Mouse (Mus musculus): ENCODE results near the gene Saxo1. TPM values are rescaled to one million over a fixed set of nuclear protein-coding genes. Genes with fewer than 3 reads are reported as not detected.

Gene Saxo1
- total RNA-seq, 2 experiments from 2014 or later = not detected

DNA sequence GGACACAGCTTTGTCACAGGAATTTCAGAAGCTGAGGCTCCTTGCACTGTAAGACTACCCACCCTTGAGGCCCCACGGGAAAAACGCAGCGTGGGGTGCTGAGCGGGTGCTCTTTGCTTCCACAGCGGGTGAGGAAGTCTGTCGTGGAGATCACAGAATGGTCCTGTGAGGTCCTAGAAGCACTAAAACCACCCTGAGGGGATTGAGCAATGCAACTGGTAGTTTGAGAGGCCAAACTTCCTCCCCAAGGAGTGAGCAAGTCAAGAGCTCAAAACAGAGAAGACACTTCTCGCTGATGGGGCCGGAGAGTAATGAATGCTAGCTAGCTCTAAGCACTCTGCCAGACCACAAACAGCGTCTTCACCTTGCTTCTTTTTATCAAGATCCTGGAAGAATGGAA, 9.8 kb downstream of the Saxo1 start:
- no peak for TF ChIP-seq CTCF (conservative IDR thresholded peaks at IDR 0.05)
- H3K4me3 ChIP-seq = no peak overlapping the region
- no peak for DNase-seq (ENCODE audit: low spot score in 2 of 2)
- no peak overlapping the region for H3K27ac ChIP-seq

DNA sequence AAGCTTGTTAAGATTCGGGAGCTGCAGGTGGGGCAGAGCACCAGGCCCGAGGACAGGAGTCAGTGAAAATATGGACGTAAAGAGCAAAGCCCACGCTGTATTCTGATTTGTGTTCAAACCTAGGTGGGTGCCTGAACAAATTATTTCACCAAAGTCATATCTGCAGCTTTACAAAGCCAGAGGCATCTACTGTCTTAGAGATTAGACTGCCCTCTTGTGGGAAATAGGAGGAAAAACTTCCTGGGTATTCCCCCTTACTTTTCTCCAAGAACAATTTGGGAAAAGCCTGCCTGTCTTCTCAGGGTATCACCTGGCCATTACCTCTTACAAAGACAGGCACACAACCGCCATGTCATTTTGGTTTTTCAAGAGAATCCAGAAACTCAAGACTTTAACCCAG, 12.5 kb downstream of the Saxo1 start:
- Histone ChIP-seq H3K27ac (no peak overlapping the region), H3K4me3 (no peak overlapping the region)
- DNase-seq (ENCODE audit: low spot score in 2 of 2) = peak in 1 of 2 experiments; percentile 17
- peak; percentile 87 for TF ChIP-seq CTCF (conservative IDR thresholded peaks at IDR 0.05)

DNA sequence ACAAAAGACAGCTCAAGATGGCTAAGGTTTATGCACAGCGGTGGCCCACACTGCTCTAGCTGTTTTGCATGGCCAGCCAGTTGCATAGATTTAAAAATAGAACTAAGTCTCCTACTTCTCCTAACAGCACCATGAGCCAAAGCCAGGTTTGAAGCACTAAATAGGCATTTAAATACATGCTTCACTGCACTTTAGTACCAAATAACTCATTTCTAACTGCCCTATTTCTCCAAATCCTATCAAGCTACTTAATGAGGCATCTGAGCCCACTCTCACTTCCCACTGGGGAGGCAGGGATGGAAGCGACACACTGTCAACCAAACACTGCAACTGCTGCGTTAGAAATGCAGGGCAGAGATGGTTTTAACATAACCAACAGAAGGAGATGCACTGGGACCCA, 14.1 kb downstream of the Saxo1 start:
- DNase-seq (ENCODE audit: low spot score in 2 of 2) = no peak
- TF ChIP-seq CTCF (conservative IDR thresholded peaks at IDR 0.05) = no peak
- Histone ChIP-seq H3K4me3 (no peak overlapping the region), H3K27ac (no peak overlapping the region)

DNA sequence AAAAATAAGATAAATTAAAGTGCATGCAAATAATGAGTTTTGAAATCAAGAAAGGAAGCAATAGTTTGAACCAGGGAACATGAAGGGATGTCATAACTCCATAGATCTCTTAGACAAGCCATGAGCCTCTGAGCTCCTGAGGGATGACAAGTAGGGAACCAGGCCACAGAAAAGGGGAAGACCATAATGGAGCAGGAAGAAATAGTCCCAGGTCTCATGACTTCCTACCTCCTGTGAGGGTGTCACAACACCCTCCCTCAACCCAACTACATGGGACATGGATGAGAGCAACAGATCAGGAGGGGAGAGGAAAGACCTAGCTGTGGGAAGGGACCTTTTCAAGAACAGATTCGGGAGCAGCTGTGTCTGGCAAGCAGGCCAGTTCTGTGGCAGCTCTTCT, 16.6 kb downstream of the Saxo1 start:
- no peak overlapping the region for H3K27ac ChIP-seq
- no peak for TF ChIP-seq CTCF (conservative IDR thresholded peaks at IDR 0.05)
- DNase-seq (ENCODE audit: low spot score in 2 of 2) = no peak

DNA sequence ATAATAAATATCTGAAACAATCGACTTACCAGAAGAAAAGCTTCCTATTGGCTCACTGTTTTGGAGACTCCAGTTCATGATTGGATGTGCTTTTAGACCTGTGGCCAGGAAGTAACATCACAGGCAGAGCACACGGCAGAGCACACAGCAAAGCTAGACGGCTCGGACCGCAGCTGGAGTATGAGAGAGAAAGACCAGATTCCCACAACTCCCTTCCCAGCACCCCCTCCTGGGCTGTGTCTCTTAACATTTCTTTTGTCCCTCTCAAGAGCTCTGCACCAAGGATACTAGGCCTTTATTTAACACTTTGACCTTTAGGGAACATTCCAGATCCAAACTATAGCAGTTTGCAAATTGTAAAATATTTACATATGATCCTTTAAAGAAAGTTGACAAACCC, 19.2 kb downstream of the Saxo1 start:
- Histone ChIP-seq H3K27ac (no peak overlapping the region), H3K4me3 (no peak overlapping the region)
- TF ChIP-seq CTCF (conservative IDR thresholded peaks at IDR 0.05) = no peak

More for the DNA sequence above, 16.6 kb downstream of the Saxo1 start:
- no peak overlapping the region for H3K4me3 ChIP-seq

DNA sequence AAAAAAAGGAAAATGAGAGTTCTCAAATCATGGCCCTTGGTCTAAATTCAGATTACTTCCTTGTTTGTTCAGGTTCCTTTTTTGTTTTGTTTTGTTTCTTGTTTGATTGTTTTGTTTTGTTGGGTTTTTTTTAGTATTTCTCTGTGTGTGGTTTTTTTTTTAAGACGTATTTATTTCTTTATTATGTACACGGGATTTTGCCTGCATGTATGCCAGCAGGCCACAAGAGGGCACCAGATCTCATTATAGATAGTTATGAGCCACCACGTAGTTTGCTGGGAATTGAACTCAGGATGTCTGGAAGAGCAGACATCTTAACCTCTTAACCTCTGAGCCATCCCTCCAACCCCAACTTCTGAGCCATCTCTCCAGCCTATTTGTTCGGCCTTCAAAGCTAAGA, 20.2 kb downstream of the Saxo1 start:
- DNase-seq (ENCODE audit: low spot score in 2 of 2) = peak in 1 of 2 experiments; percentile 30
- no peak overlapping the region for H3K27ac ChIP-seq
- TF ChIP-seq CTCF (conservative IDR thresholded peaks at IDR 0.05) = peak; percentile 83
- H3K4me3 ChIP-seq = no peak overlapping the region

More for the DNA sequence above, 19.2 kb downstream of the Saxo1 start:
- no peak for DNase-seq (ENCODE audit: low spot score in 2 of 2)

GRCm38 (mm10) chr4:86534091-86534481, 24.0 kb downstream of the Saxo1 start:
- TF ChIP-seq CTCF (conservative IDR thresholded peaks at IDR 0.05) = no peak
- Histone ChIP-seq H3K27ac (no peak overlapping the region), H3K4me3 (no peak overlapping the region)
- DNase-seq (ENCODE audit: low spot score in 2 of 2) = no peak

- no peak for TF ChIP-seq CTCF (conservative IDR thresholded peaks at IDR 0.05)
- DNase-seq (ENCODE audit: low spot score in 2 of 2) = no peak
- no peak overlapping the region for H3K4me3 ChIP-seq
- no peak overlapping the region for H3K27ac ChIP-seq
Measured at GRCm38 (mm10) chr4:86533406-86534090, 24.6 kb downstream of the Saxo1 start.

GRCm38 (mm10) chr4:86529161-86529560, 29.0 kb downstream of the Saxo1 start:
- no peak for DNase-seq (ENCODE audit: low spot score in 2 of 2)
- Histone ChIP-seq H3K4me3 (no peak overlapping the region), H3K27ac (no peak overlapping the region)
- no peak for TF ChIP-seq CTCF (conservative IDR thresholded peaks at IDR 0.05)

DNA sequence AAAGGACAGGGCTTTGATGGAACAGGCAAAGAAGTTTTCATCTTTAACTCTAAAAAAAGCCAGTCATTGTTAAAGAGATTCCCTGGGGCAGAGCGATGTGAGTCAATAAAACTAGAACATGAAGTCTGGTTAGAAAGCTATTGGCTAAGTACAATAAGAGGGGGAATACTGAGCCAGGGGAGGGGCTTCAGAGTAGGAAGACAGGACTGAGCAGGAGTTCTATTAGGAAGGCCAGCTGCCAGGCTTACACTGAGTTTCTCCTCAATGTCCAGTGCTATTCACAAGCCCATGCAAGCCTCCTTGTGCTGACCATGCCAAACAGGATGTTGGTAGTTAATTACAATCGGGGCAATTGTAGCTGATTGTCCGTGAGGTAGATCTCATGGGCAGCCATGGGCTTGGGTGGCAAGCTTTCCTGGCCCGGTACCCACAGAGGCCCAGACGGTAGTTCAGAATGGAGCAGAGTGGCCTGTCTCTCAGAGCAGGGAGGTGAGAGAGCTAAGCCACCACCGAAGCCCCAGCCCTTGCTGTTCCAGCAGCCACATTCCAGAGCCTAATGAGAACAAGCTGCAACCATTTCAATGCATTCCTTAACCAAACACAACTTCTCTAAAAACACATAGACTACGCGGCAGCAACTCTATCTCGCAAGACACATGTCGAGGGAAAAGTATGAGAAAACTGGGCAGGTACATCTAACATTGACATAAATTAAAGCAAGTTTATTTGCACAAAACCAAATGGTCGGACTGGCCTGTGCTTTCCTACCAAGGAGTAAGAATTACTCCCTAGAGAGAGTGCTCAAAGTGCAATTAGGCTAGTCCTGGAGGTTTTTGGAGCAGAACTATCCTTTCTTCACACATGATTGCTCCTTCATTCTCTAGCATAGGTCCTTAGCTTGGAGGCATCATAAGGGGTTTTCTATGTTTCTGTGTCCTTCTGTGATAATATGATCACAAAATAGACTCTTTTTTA, 30.7 kb downstream of the Saxo1 start:
- TF ChIP-seq CTCF (conservative IDR thresholded peaks at IDR 0.05) = no peak

DNA sequence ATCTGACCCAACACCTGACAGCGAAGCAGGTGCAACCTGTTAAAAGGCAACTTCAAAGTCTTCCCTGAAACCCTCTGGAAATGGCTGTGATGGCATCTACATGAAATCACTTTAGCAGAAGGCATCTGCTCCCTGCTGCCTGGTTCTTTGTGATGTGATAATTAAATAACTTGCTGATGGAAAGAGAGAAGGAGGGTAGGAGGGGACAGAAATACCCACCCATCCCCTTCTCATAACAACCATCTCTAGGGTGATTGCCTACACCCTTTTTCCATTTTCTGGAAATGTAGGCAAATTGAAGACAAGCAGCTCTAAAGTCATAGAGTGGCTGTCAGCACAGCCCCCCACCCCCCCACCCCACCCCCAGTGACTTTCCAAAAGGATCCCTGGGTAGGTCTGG, 33.6 kb downstream of the Saxo1 start:
- no peak for DNase-seq (ENCODE audit: low spot score in 2 of 2)
- no peak overlapping the region for H3K27ac ChIP-seq
- no peak for TF ChIP-seq CTCF (conservative IDR thresholded peaks at IDR 0.05)
- no peak overlapping the region for H3K4me3 ChIP-seq

More for the DNA sequence above, 30.7 kb downstream of the Saxo1 start:
- no peak for DNase-seq (ENCODE audit: low spot score in 2 of 2)
- H3K4me3 ChIP-seq = no peak overlapping the region
- no peak overlapping the region for H3K27ac ChIP-seq

GRCm38 (mm10) chr4:86523771-86524170, 34.4 kb downstream of the Saxo1 start:
- no peak overlapping the region for H3K27ac ChIP-seq
- TF ChIP-seq CTCF (conservative IDR thresholded peaks at IDR 0.05) = no peak
- no peak for DNase-seq (ENCODE audit: low spot score in 2 of 2)
- H3K4me3 ChIP-seq = no peak overlapping the region

GRCm38 (mm10) chr4:86520695-86521094, 37.4 kb downstream of the Saxo1 start:
- TF ChIP-seq CTCF (conservative IDR thresholded peaks at IDR 0.05) = no peak
- no peak overlapping the region for H3K4me3 ChIP-seq
- no peak for DNase-seq (ENCODE audit: low spot score in 2 of 2)
- H3K27ac ChIP-seq = no peak overlapping the region

Data from layer of hippocampus, adult 2 months (tissue).